Mouse (Mus musculus): ENCODE results near the gene Gm11939. TPM values are rescaled to one million over a fixed set of nuclear protein-coding genes. Genes with fewer than 3 reads are reported as not detected.
"Not testable (repeated sequence)": the region's sequence is repeated elsewhere in the genome, so short reads cannot be mapped to it uniquely, and the experiment has no call there.

Gene Gm11939
- total RNA-seq (2021), result not detected
- long read RNA-seq, result 0 reads

GRCm38 (mm10) chr11:99559366-99559765 is at the start of gene Gm11939:
TSS of gene Gm11939 (minus strand) at chr11:99559466.
- DNase-seq (ENCODE audit: low spot score in 2 of 2), result no peak

DNA sequence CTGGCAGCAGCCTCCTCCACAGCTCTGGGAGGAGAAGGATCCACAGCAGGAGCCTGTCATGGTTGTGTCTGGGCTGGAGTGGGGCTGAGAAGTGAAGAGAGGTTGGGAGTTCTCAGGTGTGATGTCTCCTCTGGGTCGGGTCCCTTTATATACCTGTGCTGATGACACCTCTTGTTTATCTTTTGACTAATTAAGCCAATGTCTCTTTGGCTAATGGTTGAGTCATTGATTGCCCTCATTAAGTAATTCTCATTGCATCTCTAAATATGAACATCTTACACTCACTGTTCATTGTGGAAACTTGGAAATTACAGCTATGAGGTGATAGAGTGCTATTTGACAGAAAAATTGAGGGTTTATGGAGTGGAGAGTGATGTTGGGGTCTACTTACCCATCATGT is 43.9 kb upstream of the Gm11939 start, which contains the start of gene Gm11938:
TSS of gene Gm11938 (minus strand) at position 101 of the 400 bp plus-strand sequence.
- DNase-seq (ENCODE audit: low spot score in 2 of 2), result not testable (repeated sequence)

DNA sequence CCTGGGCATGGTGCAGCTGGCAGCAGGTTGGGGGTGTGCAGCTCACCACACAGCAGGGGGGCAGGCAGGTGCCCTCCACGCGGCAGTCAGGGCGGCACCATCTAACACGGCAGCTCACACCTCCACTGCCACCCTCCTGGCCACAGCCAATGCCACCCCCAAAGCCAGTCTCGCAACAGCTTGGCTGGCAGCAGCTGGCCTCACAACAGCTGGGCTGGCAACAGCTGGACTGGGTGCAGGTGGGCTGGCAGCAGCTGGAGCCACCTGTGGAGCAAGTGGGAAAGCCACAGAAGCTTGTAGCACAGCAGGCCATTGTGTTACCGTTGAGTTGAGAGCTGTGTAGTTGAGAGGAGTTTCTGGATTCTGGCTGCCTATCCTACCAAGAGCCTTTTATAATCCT is 38.5 kb upstream of the Gm11939 start, which contains the start of gene Krtap9-3:
TSS of gene Krtap9-3 (minus strand) at position 364 of the 400 bp plus-strand sequence.
- DNase-seq (ENCODE audit: low spot score in 2 of 2), result not testable (repeated sequence)

DNA sequence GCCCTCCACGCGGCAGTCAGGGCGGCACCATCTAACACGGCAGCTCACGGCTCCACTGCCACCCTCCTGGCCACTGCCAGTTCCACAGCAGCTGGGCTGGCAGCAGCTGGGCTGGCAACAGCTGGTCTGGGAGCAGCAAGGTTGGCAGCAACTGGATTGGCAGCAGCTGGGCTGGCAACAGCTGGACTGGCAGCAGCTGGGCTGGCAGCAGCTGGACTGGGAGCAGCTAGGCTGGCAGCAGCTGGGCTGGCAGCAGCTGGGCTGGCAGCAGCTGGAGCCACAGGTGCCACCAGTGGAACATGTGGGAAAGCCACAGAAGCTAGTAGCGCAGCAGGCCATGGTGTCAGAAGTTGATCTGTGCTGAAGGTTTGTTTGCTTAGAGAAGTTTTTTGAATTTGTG is 31.7 kb upstream of the Gm11939 start, which contains the start of gene Krtap1-3:
TSS of gene Krtap1-3 (minus strand) at position 359 of the 400 bp plus-strand sequence.
- no peak for DNase-seq (ENCODE audit: low spot score in 2 of 2)

- DNase-seq (ENCODE audit: low spot score in 2 of 2), result peak; percentile 29 to 40
Observed at GRCm38 (mm10) chr11:99585096-99585495, 25.8 kb upstream of the Gm11939 start.

- DNase-seq (ENCODE audit: low spot score in 2 of 2), result no peak
Observed at GRCm38 (mm10) chr11:99583245-99583704, 24.0 kb upstream of the Gm11939 start, which contains the start of gene Krtap1-4. TSS of gene Krtap1-4 (minus strand) at chr11:99583654.

GRCm38 (mm10) chr11:99581564-99581963 is 22.3 kb upstream of the Gm11939 start:
- no peak for DNase-seq (ENCODE audit: low spot score in 2 of 2)

DNA sequence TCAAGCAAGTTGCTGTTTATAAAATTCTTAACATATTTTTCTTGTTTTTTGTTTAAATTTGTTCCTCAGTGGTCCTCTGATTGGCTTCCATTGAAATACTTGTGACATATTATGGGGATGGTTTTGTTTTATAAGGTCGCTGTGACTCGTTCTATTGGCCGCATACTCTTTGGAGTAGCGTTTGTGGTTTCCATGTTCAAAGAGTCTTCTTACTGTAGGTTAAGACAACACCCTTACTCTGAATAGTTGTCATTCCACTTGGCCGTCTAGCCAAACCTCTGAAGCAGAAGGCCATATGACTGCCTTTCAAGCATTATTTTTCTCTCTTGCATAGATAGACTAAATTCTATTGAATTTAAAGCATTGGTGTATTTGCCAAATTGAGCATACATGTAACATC is 21.8 kb upstream of the Gm11939 start:
- DNase-seq (ENCODE audit: low spot score in 2 of 2), result no peak

GRCm38 (mm10) chr11:99580636-99581035 is 21.4 kb upstream of the Gm11939 start, which contains the start of gene Krtap1-5:
TSS of gene Krtap1-5 (minus strand) at chr11:99581016.
- DNase-seq (ENCODE audit: low spot score in 2 of 2), result no peak

- peak; percentile 74 to 78 for DNase-seq (ENCODE audit: low spot score in 2 of 2)
Observed at GRCm38 (mm10) chr11:99574106-99574505, 14.8 kb upstream of the Gm11939 start.

- no peak for DNase-seq (ENCODE audit: low spot score in 2 of 2)
Observed at GRCm38 (mm10) chr11:99573164-99573563, 13.9 kb upstream of the Gm11939 start.

DNA sequence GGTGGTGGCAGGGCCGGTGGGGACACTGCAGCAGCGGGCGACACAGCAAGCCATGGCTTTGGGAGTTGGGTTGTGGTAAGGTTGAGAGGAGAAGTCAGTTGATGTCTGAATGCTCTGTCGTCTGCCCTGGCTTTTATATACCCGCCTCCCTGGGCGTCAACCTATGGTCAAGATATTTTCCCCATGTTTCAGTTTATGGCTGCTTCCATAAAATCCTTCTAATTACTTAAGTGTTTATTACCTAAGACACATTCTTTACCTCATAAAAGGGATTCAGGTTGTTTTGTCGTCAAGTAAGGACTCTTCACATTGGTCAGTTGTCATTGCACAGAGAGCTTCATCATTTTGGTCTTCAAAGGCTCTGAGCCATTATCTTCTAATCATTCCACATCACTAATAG is 7.3 kb upstream of the Gm11939 start, which contains the start of gene Krtap3-1:
TSS of gene Krtap3-1 (minus strand) at position 101 of the 400 bp plus-strand sequence.
- DNase-seq (ENCODE audit: low spot score in 2 of 2), result no peak

GRCm38 (mm10) chr11:99562580-99562979 is 3.3 kb upstream of the Gm11939 start:
- no peak for DNase-seq (ENCODE audit: low spot score in 2 of 2)

GRCm38 (mm10) chr11:99557976-99558745 is 1.1 kb downstream of the Gm11939 start:
- no peak for DNase-seq (ENCODE audit: low spot score in 2 of 2)

DNA sequence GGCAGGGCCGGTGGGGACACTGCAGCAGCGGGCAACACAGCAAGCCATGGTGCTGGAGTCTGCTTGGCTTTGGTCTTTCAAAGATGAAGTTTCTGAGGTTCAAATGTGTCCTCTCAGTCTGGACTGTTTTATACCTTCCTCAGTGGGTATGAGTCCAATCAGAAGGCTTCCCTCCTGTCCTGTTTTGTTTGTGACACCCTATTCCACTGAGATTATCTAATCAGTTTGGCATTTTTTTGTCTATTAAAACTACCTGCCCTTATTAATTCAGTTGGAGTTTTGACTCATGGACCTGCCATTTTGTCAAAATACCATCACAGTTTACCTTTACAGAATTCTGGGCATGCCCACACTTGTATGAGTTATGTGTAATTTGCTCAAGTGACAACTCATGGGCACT is 2.5 kb downstream of the Gm11939 start, which contains the start of gene Krtap3-2:
TSS of gene Krtap3-2 (minus strand) at position 101 of the 400 bp plus-strand sequence.
- no peak for DNase-seq (ENCODE audit: low spot score in 2 of 2)

DNA sequence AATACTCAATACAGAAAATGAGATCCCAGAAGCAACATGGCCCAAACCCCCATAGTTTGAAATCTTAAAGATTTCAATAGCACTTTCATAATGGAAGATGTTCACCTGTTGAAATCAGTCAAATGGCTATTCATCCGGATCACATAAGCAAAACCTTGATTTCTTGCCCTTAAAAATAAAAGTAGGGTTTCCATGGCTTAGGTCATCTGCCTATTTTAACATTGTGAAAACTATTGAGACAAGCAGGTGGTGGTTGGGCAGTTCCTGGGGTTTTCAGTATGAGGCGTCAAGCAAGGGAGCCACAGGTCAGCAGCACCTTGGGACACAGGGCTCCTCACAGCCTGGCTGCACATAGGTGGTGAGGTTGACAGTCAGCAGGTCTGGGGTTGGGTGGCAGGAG is 3.1 kb downstream of the Gm11939 start:
- DNase-seq (ENCODE audit: low spot score in 2 of 2), result no peak

DNA sequence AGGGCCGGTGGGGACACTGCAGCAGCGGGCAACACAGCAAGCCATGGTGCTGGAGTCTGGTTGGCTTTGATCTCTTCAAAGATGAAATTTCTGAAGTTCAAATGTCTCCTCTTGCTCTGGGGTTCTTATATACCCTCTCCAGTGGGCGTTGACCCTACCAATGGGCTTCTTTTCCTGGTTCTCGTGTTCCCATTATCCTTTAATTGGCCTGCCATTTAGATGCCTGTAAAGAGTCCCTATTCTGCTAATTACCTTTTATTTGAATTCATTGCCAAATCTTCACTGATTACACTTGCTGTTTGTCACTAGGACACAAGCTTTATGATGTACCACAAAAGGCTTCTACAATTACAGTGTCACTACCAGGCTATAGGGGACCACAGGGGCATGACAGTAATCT is 8.5 kb downstream of the Gm11939 start, which contains the start of gene Krtap3-3:
TSS of gene Krtap3-3 (minus strand) at position 101 of the 400 bp plus-strand sequence.
- DNase-seq (ENCODE audit: low spot score in 2 of 2), result no peak

DNA sequence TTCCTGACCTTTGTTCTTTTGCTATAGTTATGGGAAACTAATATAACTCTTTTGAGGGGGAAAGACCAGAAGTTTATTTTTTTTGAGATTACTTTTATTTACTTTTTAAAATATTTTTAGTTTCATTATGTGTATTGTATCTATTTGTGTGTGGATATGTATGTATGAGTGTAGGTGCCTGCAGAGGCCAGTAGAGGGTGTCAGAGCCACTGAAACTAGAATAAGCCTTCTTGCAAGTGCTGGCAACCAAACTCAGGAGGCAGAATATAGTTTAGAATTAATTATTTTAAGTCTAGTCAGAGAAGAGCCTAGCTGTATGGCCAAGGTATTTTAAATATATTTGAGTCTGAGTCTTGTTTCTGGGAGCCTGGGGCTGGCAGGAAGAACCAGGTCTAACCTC is 11.4 kb downstream of the Gm11939 start:
- no peak for DNase-seq (ENCODE audit: low spot score in 2 of 2)

- peak; percentile 27 to 51 for DNase-seq (ENCODE audit: low spot score in 2 of 2)
Observed at GRCm38 (mm10) chr11:99539721-99540120, 19.5 kb downstream of the Gm11939 start.

GRCm38 (mm10) chr11:99521288-99521860 is 37.9 kb downstream of the Gm11939 start, which contains the start of gene Krt39:
TSS of gene Krt39 (minus strand) at chr11:99521338.
- DNase-seq (ENCODE audit: low spot score in 2 of 2), result no peak

DNA sequence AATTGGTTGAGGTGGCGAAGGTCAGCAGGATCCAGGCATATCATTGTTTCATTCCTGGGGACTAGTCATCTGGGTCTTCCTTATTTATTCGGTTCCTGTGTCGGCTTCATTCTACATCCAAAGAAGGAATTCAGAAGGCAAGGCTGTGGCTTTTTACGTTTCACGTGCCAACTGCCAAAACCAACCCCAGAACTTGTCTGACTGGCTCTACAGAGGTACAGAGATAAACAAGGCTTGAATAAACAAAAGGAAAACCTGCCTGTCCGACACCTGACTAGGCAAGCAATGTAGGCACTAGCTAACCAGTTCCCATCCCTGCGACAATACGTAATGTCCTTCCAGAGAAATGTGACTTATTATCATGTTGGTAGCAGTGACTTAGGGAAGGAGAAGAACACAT is 45.2 kb downstream of the Gm11939 start:
- DNase-seq (ENCODE audit: low spot score in 2 of 2), result no peak
